Mouse (Mus musculus) lung, postnatal 4 days (tissue): Measurements from ENCODE around the gene Ccnt1.
"Not testable (repeated sequence)": the region's sequence is repeated elsewhere in the genome, so short reads cannot be mapped to it uniquely, and the experiment has no call there.

Experiments
- DNase-seq, 2 experiments: peaks; one replicate each; pipeline ENCODE4 v3.0.0; 2021

Gene Ccnt1

GRCm38 (mm10) chr15:98537923-98538322 is 32.8 kb downstream of the Ccnt1 start:
- no peak for DNase-seq

- DNase-seq, result no peak
Measured at GRCm38 (mm10) chr15:98536828-98537510, 33.8 kb downstream of the Ccnt1 start.

GRCm38 (mm10) chr15:98535921-98536320 is 34.8 kb downstream of the Ccnt1 start:
- no peak for DNase-seq

- DNase-seq, result peak; percentile 99
Measured at GRCm38 (mm10) chr15:98533881-98534627, 36.7 kb downstream of the Ccnt1 start, which contains the start of gene Kansl2. TSS of gene Kansl2 (minus strand) at chr15:98534264.

- DNase-seq, result no peak
Measured at GRCm38 (mm10) chr15:98533035-98533531, 37.6 kb downstream of the Ccnt1 start.

- no peak for DNase-seq
Measured at GRCm38 (mm10) chr15:98532281-98532680, 38.4 kb downstream of the Ccnt1 start.

- DNase-seq, result no peak
Measured at GRCm38 (mm10) chr15:98528066-98528563, 42.6 kb downstream of the Ccnt1 start.

GRCm38 (mm10) chr15:98527056-98527771 is 43.5 kb downstream of the Ccnt1 start:
- DNase-seq, result no peak

- DNase-seq, result no peak
Measured at GRCm38 (mm10) chr15:98526057-98526456, 44.7 kb downstream of the Ccnt1 start.

GRCm38 (mm10) chr15:98521245-98521644 is 49.5 kb downstream of the Ccnt1 start:
- DNase-seq, result no peak

- peak; percentile 47 to 76 for DNase-seq
Measured at GRCm38 (mm10) chr15:98517380-98518355, 53.1 kb downstream of the Ccnt1 start.

GRCm38 (mm10) chr15:98514845-98515244 is 55.9 kb downstream of the Ccnt1 start:
- DNase-seq, result not testable (repeated sequence)

GRCm38 (mm10) chr15:98514146-98514545 is 56.6 kb downstream of the Ccnt1 start:
- no peak for DNase-seq

- DNase-seq, result not testable (repeated sequence)
Measured at GRCm38 (mm10) chr15:98513676-98514075, 57.0 kb downstream of the Ccnt1 start.

- DNase-seq, result peak; percentile 68 to 84
Measured at GRCm38 (mm10) chr15:98512799-98513321, 57.9 kb downstream of the Ccnt1 start.

GRCm38 (mm10) chr15:98512232-98512631 is 58.5 kb downstream of the Ccnt1 start:
- no peak for DNase-seq

GRCm38 (mm10) chr15:98511386-98511928 is 59.3 kb downstream of the Ccnt1 start:
- peak in 1 of 2 experiments; percentile 45 for DNase-seq

- peak; percentile 70 to 85 for DNase-seq
Measured at GRCm38 (mm10) chr15:98510438-98511385, 60.0 kb downstream of the Ccnt1 start.

GRCm38 (mm10) chr15:98509387-98509786 is 61.3 kb downstream of the Ccnt1 start:
- DNase-seq, result no peak

- no peak for DNase-seq
Measured at GRCm38 (mm10) chr15:98507321-98507720, 63.4 kb downstream of the Ccnt1 start.
